Mouse (Mus musculus) left cerebral cortex, adult 2 months (tissue): Measurements from ENCODE around the gene Crtc1. TPM values are rescaled to one million over a fixed set of nuclear protein-coding genes. Genes with fewer than 3 reads are reported as not detected.

Experiments
- DNase-seq, 2 experiments: peaks; one replicate each; pipeline ENCODE4 v3.0.0; 2021 to 2022; ENCODE audit warnings: low spot score in 2 of 2, mixed read lengths in 1 of 2; ENCODE audit errors: extremely low spot score in 1 of 2
- H3K27ac ChIP-seq: fragments of 200-600 bp; 2 replicates; pipeline ENCODE4 v1.8.1; 2022
- H3K4me3 ChIP-seq: fragments of 200-600 bp; 2 replicates; pipeline ENCODE4 v1.8.1; 2022
- CTCF ChIP-seq: fragments of 200-600 bp; IDR thresholded peaks from 2 replicates; pipeline ENCODE4 v1.8.1; 2022; ENCODE audit warnings: antibody characterized with exemption, mild to moderate bottlenecking, moderate library complexity
- intact Hi-C: fragments of 180-260 bp; cut with DNase I; formaldehyde crosslinking; loops from one replicate; pipeline ENCODE4 v1.15.1; 2025
- total RNA-seq, 2 experiments: library from RNA; stranded (reverse); gene quantifications; 2 replicates each; pipeline ENCODE4 v1.2.3; 2021

The Crtc1 gene
- total RNA-seq, 2 experiments from 2014 or later: 134 to 153 TPM

DNA sequence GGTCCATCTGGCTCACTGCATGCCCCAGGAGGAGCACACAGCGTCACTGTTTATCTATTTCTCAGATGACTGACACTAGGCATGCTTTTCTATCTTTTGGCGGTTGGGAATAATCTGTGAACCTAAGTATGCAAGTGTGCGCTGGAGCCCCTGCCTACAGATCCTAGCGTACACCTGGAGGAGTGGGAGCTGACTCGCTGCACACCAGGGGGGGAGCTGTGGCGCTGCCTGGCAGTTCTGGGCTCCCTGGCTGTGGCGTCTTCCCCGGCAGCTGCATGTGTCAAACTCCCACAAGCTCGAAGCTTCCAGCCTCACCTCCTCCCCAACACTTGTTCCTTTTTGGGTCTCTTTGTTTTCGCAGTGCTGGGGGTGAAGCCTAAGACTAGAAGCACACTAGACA, 21.5 kb downstream of the Crtc1 start:
- Histone ChIP-seq H3K27ac (peak overlapping the region; percentile 74), H3K4me3 (no peak overlapping the region)
- peak; percentile 78 to 83 for DNase-seq
- intact Hi-C loops: loop anchor here (1.0 to 5.0 kb wide), 3 partner anchors 21 to 66 kb away; partner anchors contain the start of genes Crtc1 and Upf1
- peak; percentile 22 for TF ChIP-seq CTCF

DNA sequence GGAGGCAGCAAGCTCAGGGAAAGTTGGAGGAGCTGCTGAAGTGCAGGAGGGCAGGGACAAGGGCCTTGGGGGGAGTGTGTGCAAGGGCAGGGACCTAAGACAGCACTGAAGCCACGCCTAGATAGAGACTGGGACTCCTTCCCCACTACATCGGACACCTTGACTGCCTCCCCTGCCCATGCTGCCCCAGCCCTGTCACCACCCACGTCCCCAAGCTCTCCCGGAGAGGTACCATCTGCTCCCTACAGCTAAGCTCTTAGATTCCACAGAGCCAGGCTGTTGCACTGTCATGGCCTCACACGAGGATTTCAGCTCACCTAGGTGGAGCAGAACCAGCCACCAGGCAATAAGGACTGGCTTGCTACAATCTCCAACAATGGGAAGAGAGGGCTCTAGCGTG, 22.4 kb downstream of the Crtc1 start:
- intact Hi-C loops: loop anchor here (5.0 kb wide), 1 partner anchor 65 kb away; the partner anchor contains the start of gene Upf1
- peak; percentile 50 to 59 for DNase-seq
- peak overlapping the region; percentile 74 for H3K27ac ChIP-seq
- H3K4me3 ChIP-seq: no peak overlapping the region
- TF ChIP-seq CTCF: no peak

DNA sequence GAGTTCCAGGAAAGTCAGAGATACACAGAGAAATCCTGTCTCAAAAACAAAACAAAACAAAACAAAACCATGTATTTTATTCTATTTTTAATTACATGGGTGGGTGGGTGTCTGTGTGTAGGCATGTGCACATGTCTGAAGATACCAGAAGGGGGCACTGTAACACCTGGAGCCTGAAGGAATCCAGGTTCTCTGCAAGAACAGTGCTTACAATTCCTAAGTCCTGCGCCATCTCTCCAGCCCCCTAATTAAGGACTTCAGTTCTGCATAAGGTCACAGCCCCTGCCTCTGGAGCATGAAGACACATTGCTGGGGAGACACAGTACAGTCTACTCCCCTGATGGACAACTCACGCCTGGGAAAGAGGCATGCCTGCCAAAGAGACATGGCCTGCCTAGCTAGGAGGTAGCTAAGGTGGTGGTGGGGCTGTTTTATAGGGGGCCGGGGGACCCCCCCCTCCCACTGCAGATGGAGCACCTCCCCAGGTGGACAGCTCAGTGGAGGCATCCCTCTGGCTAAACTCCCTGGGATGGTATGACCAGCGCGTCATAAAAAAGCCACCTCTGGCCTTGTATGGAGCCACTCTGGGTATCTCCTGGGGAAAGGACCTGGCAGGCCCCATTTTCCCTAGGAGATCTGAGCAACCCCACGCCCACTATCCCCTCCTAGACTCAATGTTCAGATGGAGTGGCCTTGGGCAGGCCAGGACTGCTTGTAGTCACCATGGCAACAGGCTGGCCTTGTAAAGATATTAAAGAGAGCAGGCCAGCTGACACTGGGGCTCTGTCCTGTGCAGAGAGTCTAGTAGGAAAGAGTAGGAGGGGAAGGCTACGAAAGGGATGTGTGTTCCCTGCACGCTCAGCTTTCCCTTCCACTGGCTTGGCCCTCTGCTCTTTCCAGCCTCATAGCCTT, 23.6 kb downstream of the Crtc1 start:
- peak in 1 of 2 experiments; percentile 36 for DNase-seq
- H3K4me3 ChIP-seq: no peak overlapping the region
- intact Hi-C loops: loop anchor here (1.0 to 5.0 kb wide), 2 partner anchors 63 to 90 kb away; partner anchors contain the start of gene Upf1
- TF ChIP-seq CTCF: peak; percentile 76
- H3K27ac ChIP-seq: peak overlapping the region; percentile 74

DNA sequence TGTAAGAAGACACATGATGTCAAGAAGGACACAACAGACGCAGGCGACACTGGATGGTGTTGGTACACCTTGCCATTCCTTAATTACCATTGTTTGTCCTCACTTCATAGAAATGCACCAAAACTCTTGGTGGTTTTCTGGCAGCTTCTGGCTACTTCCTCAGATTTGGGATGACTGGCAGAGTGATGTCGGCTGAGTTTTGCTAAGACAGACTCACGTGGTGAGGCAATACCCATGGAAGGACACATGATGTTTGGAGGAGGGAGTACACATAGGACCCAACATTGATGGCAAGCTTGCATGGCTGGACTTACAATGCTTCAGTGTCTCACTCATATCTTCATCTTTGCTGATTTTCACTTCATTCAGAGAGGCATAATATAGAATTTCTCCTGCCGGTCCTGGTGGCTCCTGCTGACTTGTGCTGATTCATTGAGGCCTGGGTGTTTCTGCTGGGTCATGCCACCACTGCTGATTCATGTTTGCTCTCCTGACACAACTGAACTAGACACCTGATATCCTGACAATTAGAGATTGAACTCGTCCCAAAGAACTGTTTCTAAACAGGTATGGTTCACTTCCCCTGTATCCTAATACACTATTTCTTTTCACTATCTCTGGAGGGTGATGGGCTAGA, 25.0 kb downstream of the Crtc1 start:
- no peak for DNase-seq
- intact Hi-C loops: no loop called here
- Histone ChIP-seq H3K4me3 (no peak overlapping the region), H3K27ac (no peak overlapping the region)
- TF ChIP-seq CTCF: no peak

DNA sequence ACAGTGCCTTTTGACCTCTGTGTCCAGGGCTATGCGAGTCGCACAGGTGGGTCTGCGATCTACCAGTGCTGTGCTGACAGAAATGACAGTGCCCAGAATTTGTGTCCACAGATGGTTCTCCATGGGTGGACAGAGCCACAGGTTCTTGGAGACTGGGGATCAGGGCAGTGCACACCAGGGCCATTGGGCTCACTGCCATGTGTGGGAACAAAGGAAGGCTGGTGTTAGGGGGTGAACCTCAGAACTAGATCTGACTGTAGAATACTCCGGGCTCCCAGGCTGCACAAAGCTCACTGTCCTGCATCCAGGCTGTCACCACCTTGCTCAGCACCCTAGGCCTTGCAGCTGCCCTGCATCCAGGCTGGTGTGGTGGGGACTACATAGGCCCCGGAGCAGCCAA, 29.1 kb downstream of the Crtc1 start:
- no peak for TF ChIP-seq CTCF
- no peak for DNase-seq
- Histone ChIP-seq H3K27ac (no peak overlapping the region), H3K4me3 (no peak overlapping the region)
- intact Hi-C loops: no loop called here

DNA sequence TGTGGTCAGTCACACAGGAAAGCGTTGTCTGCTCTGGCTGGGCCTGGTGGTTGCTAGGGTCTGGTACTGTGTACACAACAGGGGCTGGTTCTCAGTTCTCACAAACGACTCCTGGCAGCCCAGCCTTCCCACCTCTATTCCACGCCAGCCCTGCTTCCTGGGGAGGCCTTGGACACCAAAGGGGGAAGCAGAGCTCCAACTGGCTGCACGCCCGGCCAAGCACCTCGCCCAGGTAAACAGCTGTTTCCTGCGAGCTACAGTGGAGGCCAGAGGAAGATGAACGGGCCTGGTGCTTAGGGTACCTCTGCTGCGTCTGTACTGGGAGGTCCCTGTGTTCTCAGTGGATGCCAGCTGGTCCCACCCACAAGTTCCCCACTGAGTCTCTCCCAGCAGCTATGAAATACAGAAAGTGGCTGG, 29.9 kb downstream of the Crtc1 start:
- Histone ChIP-seq H3K27ac (peak overlapping the region; percentile 59), H3K4me3 (no peak overlapping the region)
- intact Hi-C loops: no loop called here
- peak; percentile 28 to 29 for DNase-seq
- TF ChIP-seq CTCF: no peak

DNA sequence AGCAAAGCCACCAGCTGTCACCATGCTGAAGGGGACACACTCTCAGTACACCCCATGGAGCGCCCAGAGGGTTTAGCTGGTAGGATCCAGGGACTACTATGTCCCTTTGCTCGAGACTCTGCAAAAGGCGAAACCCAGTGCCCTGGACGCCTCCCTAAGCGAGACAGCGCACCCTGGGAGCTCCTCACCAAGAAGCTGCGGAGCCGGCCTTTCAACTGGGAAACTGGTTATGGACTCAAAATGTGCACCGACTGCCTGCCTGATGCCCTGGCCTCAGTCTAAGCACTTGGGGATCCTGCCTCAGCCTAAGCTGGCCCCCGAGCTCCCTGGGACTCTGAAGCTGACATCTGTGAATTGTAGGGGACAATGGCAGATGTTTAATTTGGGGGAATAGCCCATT, 30.4 kb downstream of the Crtc1 start:
- no peak for TF ChIP-seq CTCF
- intact Hi-C loops: no loop called here
- Histone ChIP-seq H3K27ac (peak overlapping the region; percentile 59; the same call in 1 of the 2 replicates), H3K4me3 (no peak overlapping the region)
- no peak for DNase-seq

DNA sequence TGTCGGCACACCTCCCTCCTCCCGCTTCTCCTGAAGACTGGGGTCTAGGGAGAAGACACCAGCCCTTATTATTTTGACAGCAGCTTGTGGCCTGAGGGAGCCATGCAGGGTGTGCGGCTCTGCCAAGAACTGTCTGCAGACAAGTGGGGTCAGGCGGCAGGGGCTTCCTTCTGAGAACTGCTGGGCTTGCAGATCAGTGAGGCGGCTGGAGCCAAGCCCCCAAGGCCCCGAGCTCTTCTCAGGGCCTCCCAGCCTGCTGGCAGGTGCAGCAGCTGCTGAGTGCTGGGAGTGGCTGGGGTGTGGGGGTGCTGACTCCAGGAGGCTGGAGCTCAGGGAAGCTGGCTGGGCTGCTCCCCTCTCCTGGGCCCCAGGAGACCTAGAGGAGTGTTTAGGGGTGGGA, 31.1 kb downstream of the Crtc1 start:
- no peak for DNase-seq
- Histone ChIP-seq H3K27ac (no peak overlapping the region), H3K4me3 (no peak overlapping the region)
- no peak for TF ChIP-seq CTCF
- intact Hi-C loops: no loop called here

DNA sequence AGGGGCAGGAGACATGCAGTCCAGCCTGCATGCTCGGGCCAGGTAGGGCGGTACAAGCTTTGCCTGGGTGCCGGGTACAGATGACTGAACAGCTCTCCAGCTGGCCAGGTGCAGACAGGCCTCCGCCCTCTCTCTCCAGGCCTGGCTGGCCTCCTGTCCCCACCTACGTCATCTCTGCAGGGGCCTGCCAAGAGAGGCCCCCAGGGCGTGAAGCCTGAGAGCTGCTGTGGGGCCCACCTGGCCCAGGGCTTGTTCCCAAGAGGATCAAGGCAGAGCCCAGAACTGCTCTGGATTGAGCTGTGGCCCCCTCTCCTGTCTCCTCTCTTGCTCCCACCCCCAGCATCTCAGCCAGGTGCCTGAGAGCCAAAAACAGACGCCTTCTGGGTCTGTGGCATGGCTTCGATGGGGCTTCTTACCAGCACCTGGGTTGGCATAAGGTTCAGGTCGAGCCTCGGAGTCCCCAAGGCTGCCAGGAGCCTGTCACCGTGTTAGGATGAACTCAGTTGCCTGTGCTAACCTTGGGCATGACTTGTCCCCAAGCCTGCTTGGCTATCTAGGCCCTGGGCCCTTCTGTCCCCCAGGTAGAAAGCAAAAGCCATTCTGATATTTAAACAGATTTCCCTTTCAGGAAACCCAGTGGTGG, 32.8 kb downstream of the Crtc1 start:
- Histone ChIP-seq H3K4me3 (no peak overlapping the region), H3K27ac (no peak overlapping the region)
- DNase-seq: no peak
- intact Hi-C loops: no loop called here
- no peak for TF ChIP-seq CTCF

DNA sequence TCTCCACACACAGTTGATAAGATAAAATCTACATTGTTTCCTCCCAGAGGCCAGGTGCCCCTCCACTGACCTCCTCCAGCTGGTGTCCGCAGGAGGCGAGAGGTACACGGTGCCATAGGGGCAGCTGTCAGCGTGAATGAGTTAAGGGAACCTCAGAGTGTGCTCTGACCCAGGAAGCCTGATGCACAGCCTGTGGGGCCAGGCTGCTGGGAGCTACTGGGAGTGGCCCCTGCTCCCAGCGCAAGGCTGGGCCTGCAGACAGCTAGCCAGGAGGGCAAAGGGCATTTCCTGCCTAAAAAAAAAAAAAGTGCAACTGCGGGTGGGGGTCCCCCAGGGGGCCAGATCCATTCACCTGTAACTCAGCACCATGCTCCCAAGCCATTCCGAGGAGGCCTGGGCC, 34.2 kb downstream of the Crtc1 start:
- no peak overlapping the region for H3K4me3 ChIP-seq
- intact Hi-C loops: no loop called here
- no peak for DNase-seq
- TF ChIP-seq CTCF: no peak
- H3K27ac ChIP-seq: no peak overlapping the region

DNA sequence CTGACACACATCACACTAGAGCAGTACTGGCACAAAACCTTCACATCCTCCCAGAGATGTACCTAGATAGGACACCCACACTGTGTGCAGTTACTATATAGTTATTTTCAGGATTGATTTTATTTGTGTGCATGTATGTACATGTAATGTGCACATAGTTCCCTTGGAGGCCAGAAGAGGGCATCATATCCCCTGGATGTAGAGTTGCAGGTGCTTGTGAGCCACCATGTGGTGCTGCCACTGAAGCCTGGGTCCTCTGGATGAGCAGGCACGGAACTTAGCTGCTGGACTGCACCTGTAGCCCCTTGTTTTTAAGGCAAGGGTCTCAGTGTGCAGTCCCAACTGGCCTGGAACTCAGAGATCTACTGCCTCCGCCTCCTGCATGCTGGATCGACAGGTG, 35.2 kb downstream of the Crtc1 start:
- Histone ChIP-seq H3K4me3 (no peak overlapping the region), H3K27ac (no peak overlapping the region)
- no peak for DNase-seq
- intact Hi-C loops: no loop called here
- TF ChIP-seq CTCF: no peak; the same call in none of the 2 replicates
